Mouse (Mus musculus) erythroblast, embryonic 14.5 days (primary cell): ENCODE measurements around the gene Ang. TPM values are rescaled to one million over a fixed set of nuclear protein-coding genes. Genes with fewer than 3 reads are reported as not detected.
"Not testable (repeated sequence)": the region's sequence is repeated elsewhere in the genome, so short reads cannot be mapped to it uniquely, and the experiment has no call there.

Experiments
- H3K27me3 ChIP-seq: 2 replicates; pipeline ENCODE4 v1.6.1; 2012; ENCODE audit warnings: inconsistent platforms; ENCODE audit not compliant: control insufficient read depth
- H3K36me3 ChIP-seq: 2 replicates; pipeline ENCODE4 v1.6.1; 2012; ENCODE audit warnings: mild to moderate bottlenecking, inconsistent platforms; ENCODE audit not compliant: control insufficient read depth
- H3K4me1 ChIP-seq: 2 replicates; pipeline ENCODE4 v1.6.1; 2012; ENCODE audit warnings: inconsistent platforms; ENCODE audit not compliant: control insufficient read depth
- H3K4me3 ChIP-seq: replicated peaks from 2 replicates; pipeline ENCODE3; 2012; ENCODE audit warnings: moderate library complexity, mild to moderate bottlenecking, inconsistent platforms
- H3K9me3 ChIP-seq: 2 replicates; pipeline ENCODE4 v1.6.1; 2012; ENCODE audit warnings: low read length, inconsistent platforms, mixed read lengths; ENCODE audit not compliant: control insufficient read depth
- GATA1 ChIP-seq: IDR thresholded peaks from 2 replicates; pipeline ENCODE4 v1.6.1; 2012; ENCODE audit warnings: low read length, inconsistent platforms, mixed read lengths
- TAL1 ChIP-seq: IDR thresholded peaks from 3 replicates; pipeline ENCODE4 v1.6.1; 2012; ENCODE audit warnings: low read length, inconsistent platforms, mixed read lengths
- polyA plus RNA-seq: library from polyadenylated mRNA; stranded (reverse); fragments of >175 nt; gene quantifications from 2 replicates; pipeline ENCODE4 v1.2.3, GENCODE M21; 2012

Ang gene
- polyA plus RNA-seq, 1 experiment, result not detected

- Histone ChIP-seq H3K9me3 (no peaks in the 10 kb centered on the region), H3K4me3 (no peak overlapping the region), H3K4me1 (peaks cover 14% of the 10 kb centered on the region), H3K27me3 (peaks cover 14% of the 10 kb centered on the region), H3K36me3 (no peaks in the 10 kb centered on the region)
- TF ChIP-seq TAL1 (no peak), GATA1 (no peak)
These were observed 4.0 kb downstream of the Ang start for GRCm38 (mm10) chr14:51094921-51095320.

DNA sequence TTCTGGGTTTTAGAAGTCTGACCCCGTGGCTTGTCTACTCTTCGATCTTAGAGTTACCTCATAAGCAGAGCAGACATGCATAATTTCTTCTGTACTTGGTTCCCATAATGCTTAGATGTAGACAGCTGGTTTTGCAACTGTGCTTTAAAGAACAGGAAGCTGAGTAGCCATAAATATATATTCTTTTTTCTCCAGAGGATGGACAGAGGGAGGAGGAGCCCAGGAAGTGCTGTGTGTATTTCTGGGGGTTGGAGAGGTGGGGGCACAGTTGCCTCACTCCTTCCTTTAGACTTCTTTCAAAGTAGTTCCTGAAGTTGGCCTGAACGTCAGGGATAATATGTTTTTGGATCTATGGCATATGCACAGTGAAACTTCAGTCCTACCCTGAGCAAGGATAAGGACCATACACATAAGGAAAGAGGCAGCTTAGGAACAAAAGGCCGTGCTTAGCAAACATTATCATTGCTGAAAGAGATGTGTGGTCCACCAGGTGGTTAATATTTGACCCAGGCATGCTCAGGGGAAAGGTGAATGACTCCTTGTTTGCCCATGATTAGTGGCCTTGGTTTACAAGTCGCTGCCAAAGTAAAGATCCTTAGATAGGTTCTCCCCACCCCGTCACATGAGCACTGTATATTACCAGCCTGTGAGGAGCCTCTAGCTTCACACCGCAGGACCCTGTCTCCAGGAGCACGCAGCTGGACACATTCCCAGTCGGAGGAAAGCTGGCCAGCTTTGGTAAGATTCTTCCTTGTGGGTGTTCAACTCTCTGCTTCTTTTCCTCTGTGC lies 5.0 kb downstream of the Ang start:
- Histone ChIP-seq H3K4me3 (no peak overlapping the region), H3K9me3 (no peaks in the 10 kb centered on the region), H3K36me3 (no peaks in the 10 kb centered on the region), H3K4me1 (peaks cover 4% of the 10 kb centered on the region), H3K27me3 (peaks cover 9% of the 10 kb centered on the region)
- TF ChIP-seq TAL1, result no peak
- TF ChIP-seq GATA1, result no peak

- not testable (repeated sequence) for H3K27me3 ChIP-seq, H3K36me3 ChIP-seq, H3K9me3 ChIP-seq, H3K4me1 ChIP-seq, H3K4me3 ChIP-seq
These were observed 7.3 kb downstream of the Ang start for GRCm38 (mm10) chr14:51098300-51098699.

- Histone ChIP-seq H3K36me3 (no peaks in the 10 kb centered on the region), H3K4me3 (no peak overlapping the region), H3K27me3 (no peaks in the 10 kb centered on the region), H3K4me1 (peaks cover 11% of the 10 kb centered on the region), H3K9me3 (no peaks in the 10 kb centered on the region)
- no peak for TF ChIP-seq TAL1
- no peak for TF ChIP-seq GATA1
These were observed 8.0 kb downstream of the Ang start for GRCm38 (mm10) chr14:51098921-51099320.

DNA sequence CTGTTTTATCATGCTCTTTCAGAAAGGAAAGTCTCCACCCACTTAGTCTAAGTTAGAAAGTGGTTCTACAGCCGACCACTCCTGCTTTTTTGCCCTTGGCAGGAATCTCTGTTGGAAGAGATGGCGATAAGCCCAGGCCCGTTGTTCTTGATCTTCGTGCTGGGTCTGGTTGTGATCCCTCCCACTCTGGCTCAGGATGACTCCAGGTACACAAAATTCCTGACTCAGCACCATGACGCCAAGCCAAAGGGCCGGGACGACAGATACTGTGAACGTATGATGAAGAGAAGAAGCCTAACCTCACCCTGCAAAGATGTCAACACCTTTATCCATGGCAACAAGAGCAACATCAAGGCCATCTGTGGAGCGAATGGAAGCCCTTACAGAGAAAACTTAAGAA lies 10.3 kb downstream of the Ang start:
- TF ChIP-seq GATA1 (no peak), TAL1 (no peak)
- no peak overlapping the region for H3K4me3 ChIP-seq
- peaks cover 27% of the 10 kb centered on the region for H3K4me1 ChIP-seq
- H3K36me3 ChIP-seq, result peaks cover 5% of the 10 kb centered on the region
- no peaks in the 10 kb centered on the region for H3K9me3 ChIP-seq
- H3K27me3 ChIP-seq, result no peaks in the 10 kb centered on the region

DNA sequence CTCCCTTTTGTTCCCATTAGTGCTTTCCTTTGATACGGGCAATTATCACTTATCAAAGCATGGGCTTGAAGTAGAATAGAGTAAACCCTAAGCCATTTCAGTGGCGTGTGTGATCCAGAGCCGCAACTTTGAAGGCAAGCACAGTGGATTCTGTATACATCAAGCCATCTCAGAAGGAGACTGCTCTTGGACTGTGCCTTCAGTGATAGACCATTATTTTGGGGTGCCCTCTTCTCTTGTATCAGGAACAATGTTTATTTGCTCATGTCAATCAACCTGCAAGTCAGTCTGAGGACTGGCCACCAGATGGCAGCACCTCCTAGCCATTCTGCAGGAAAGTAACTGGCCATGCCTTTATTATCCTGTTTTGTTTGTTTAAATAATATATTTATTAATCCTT lies 12.3 kb downstream of the Ang start:
- TF ChIP-seq GATA1 (no peak), TAL1 (no peak)
- H3K4me3 ChIP-seq, result no peak overlapping the region

GRCm38 (mm10) chr14:51104366-51104765 lies 13.4 kb downstream of the Ang start:
- peaks cover 5% of the 10 kb centered on the region for H3K36me3 ChIP-seq
- TF ChIP-seq GATA1 (no peak), TAL1 (no peak)
- peaks cover 37% of the 10 kb centered on the region for H3K4me1 ChIP-seq
- H3K27me3 ChIP-seq, result no peaks in the 10 kb centered on the region
- H3K4me3 ChIP-seq, result no peak overlapping the region
- H3K9me3 ChIP-seq, result no peaks in the 10 kb centered on the region

More for the DNA sequence above, 12.3 kb downstream of the Ang start:
- Histone ChIP-seq H3K27me3 (no peaks in the 10 kb centered on the region), H3K36me3 (peaks cover 5% of the 10 kb centered on the region), H3K9me3 (no peaks in the 10 kb centered on the region), H3K4me1 (peaks cover 37% of the 10 kb centered on the region)

GRCm38 (mm10) chr14:51106449-51106967 lies 15.6 kb downstream of the Ang start:
- Histone ChIP-seq H3K9me3 (no peaks in the 10 kb centered on the region), H3K4me3 (no peak overlapping the region), H3K27me3 (no peaks in the 10 kb centered on the region), H3K4me1 (peaks cover 42% of the 10 kb centered on the region), H3K36me3 (peaks cover 5% of the 10 kb centered on the region)
- no peak for TF ChIP-seq GATA1
- TF ChIP-seq TAL1, result no peak

DNA sequence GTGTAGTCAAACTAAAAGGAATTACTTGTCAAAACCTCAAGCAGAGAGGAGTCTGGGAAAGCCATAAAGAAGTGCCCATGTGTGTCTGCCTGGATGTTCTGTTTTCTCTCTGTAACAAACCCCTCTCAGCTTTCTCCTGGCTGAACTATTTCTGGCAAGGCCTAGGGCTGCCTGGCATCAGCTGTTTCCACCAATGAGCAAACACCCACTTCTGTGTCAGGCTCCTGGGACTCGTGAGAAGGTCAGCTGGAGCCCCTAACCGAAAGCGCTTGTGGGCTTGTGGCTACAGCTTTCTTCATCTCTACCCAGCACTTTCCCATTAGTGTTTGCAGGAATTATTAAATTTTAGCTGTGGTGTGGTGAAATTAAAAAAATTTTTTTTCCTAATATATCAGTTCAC lies 21.0 kb downstream of the Ang start:
- Histone ChIP-seq H3K4me1 (peaks cover 24% of the 10 kb centered on the region), H3K36me3 (no peaks in the 10 kb centered on the region), H3K4me3 (no peak overlapping the region), H3K27me3 (no peaks in the 10 kb centered on the region), H3K9me3 (no peaks in the 10 kb centered on the region)
- TF ChIP-seq TAL1, result no peak
- no peak for TF ChIP-seq GATA1
